Mouse (Mus musculus) hindbrain, embryonic 11.5 days (tissue): Measurements from ENCODE around the gene Rab11fip4. TPM values are rescaled to one million over a fixed set of nuclear protein-coding genes. Genes with fewer than 3 reads are reported as not detected.

Source experiments
- ATAC-seq: fragments of 200-750 bp; cut with Nextera tagmentation; 2 replicates; pipeline ENCODE4 v1.8.0; 2017; ENCODE audit warnings: mild to moderate bottlenecking, moderate TSS enrichment, moderate library complexity; ENCODE audit not compliant: low FRiP score
- DNase-seq: peaks from one replicate; pipeline ENCODE4 v3.0.0-alpha.2; 2015; ENCODE audit warnings: low spot score
- H3K27ac ChIP-seq: fragments of 300-500 bp; sonication (generic); 2 replicates; pipeline ENCODE4 v1.5.1; 2014; ENCODE audit warnings: mild to moderate bottlenecking, low read depth, low read length
- H3K27me3 ChIP-seq: fragments of 300-500 bp; sonication (generic); 2 replicates; pipeline ENCODE4 v1.6.1; 2014; ENCODE audit warnings: mild to moderate bottlenecking, low read length, moderate library complexity, mixed read lengths; ENCODE audit not compliant: control insufficient read depth, insufficient read depth
- H3K36me3 ChIP-seq: fragments of 300-500 bp; sonication (generic); 2 replicates; pipeline ENCODE4 v1.6.1; 2014; ENCODE audit warnings: mild to moderate bottlenecking, low read length, moderate library complexity, mixed read lengths; ENCODE audit not compliant: control insufficient read depth, insufficient read depth
- H3K4me1 ChIP-seq: fragments of 300-500 bp; sonication (generic); replicated peaks from 2 replicates; pipeline ENCODE4 v1.6.1; 2014; ENCODE audit warnings: low read length, mixed read lengths; ENCODE audit not compliant: control insufficient read depth, insufficient read depth
- H3K4me2 ChIP-seq: fragments of 300-500 bp; sonication (generic); replicated peaks from 2 replicates; pipeline ENCODE4 v1.6.1; 2014; ENCODE audit warnings: mild to moderate bottlenecking, low read depth, low read length
- H3K4me3 ChIP-seq: fragments of 300-500 bp; sonication (generic); 2 replicates; pipeline ENCODE4 v1.5.1; 2014; ENCODE audit warnings: low read depth, low read length
- H3K9ac ChIP-seq: fragments of 300-500 bp; sonication (generic); 2 replicates; pipeline ENCODE4 v1.6.1; 2014; ENCODE audit warnings: low read depth, low read length
- H3K9me3 ChIP-seq: fragments of 300-500 bp; sonication (generic); 2 replicates; pipeline ENCODE4 v1.6.1; 2016; ENCODE audit warnings: low read length; ENCODE audit not compliant: control insufficient read depth
- WGBS: fragments of 180-500 bp; shearing (Covaris S2); extraction: QIAGEN DNeasy Blood & Tissue Kit; methylation state at CpG from one replicate; pipeline ENCODE4 v1.1.7; 2014; 5-methylcytosine and 5-hydroxymethylcytosine counted together
- polyA plus RNA-seq: library from polyadenylated mRNA; unstranded; fragments of >200 nt; fragmentation: Nextera tagmentation; extraction: Ambion mirVana; gene quantifications from 2 replicates; pipeline ENCODE4 v1.2.1, GENCODE M21; 2014

The Rab11fip4 gene
- polyA plus RNA-seq, 1 experiment from 2014 or later: 11.5 TPM

DNA sequence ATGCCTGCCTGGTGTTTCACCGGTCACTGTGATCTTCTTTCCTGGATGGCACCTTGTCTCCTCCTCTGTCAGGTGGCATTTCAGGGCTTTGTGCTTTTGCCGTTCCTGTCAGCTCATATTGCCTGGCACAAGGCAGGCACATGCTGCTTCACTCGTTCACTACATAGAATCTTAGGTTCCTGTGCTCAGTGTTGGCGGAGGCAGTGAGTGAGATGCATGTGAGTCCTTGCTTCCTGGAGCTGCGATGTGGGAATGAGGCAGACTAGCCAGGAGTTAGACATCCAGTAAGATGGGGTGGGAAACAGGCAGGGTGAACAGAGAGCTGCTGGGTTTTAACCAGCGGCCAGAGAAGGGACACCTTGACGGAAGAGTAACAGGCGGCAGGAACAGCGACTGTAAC, 72.1 kb downstream of the Rab11fip4 start:
- Histone ChIP-seq H3K36me3 (no peaks in the 10 kb centered on the region), H3K27me3 (no peaks in the 10 kb centered on the region), H3K9ac (no peak overlapping the region), H3K27ac (no peak overlapping the region), H3K4me3 (no peak overlapping the region), H3K9me3 (no peaks in the 10 kb centered on the region), H3K4me2 (no peak overlapping the region), H3K4me1 (peaks cover 9% of the 10 kb centered on the region)
- no peak for ATAC-seq
- DNase-seq: no peak
- 90% methylated on average over 9 of the region's 9 CpGs for WGBS

DNA sequence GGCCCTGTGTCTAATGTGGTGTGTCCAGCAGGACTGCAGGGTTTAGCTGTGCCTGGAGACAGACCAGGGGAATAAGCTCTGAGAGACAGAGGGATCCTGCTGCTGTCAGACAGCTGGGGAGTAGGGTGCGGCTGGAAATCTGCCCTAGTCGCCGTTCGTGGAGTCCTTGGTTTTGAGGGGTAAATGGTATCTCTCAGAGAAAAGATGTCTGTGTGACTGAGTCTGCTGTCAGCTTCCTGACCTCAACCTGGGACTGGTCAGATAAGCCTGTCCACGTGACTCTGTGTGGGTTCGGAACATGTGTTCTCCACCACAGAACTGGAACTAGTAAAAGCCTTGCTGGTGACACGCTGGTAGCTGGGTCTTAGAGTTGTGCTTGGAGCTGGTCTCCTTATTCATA, 72.6 kb downstream of the Rab11fip4 start:
- no peak overlapping the region for H3K4me2 ChIP-seq
- no peaks in the 10 kb centered on the region for H3K36me3 ChIP-seq
- WGBS: 94% methylated on average over 7 of the region's 7 CpGs
- no peak overlapping the region for H3K27ac ChIP-seq
- H3K27me3 ChIP-seq: no peaks in the 10 kb centered on the region
- peaks cover 9% of the 10 kb centered on the region for H3K4me1 ChIP-seq
- H3K9ac ChIP-seq: no peak overlapping the region
- ATAC-seq (no peak), DNase-seq (no peak)
- no peaks in the 10 kb centered on the region for H3K9me3 ChIP-seq
- H3K4me3 ChIP-seq: no peak overlapping the region

GRCm38 (mm10) chr11:79666544-79666943, 75.5 kb downstream of the Rab11fip4 start:
- 91% methylated on average over 8 of the region's 8 CpGs for WGBS
- no peak overlapping the region for H3K4me3 ChIP-seq
- ATAC-seq (no peak), DNase-seq (no peak)
- H3K9me3 ChIP-seq: no peaks in the 10 kb centered on the region
- no peak overlapping the region for H3K27ac ChIP-seq
- H3K27me3 ChIP-seq: no peaks in the 10 kb centered on the region
- no peak overlapping the region for H3K9ac ChIP-seq
- H3K36me3 ChIP-seq: no peaks in the 10 kb centered on the region
- peaks cover 5% of the 10 kb centered on the region for H3K4me1 ChIP-seq
- H3K4me2 ChIP-seq: no peak overlapping the region

DNA sequence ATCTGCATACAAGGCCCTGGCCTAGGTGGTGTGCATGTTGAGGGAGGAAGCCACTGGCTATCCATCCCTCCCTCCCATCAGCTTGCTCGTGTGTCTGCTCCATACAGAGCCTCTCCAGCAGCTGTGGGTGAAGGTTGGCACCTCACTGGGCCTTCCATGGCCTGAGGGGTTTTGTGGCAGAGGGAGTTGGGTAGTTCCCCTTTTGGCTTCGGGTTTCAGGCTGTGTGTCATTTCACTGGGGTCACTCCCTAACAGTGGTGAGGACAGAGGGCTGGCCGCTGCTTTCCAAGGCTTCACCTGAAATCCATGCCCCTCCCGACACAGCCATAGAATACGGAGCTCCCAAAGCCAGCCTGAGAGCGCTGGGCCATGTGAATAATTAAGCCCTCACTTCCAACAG, 78.2 kb downstream of the Rab11fip4 start:
- H3K27me3 ChIP-seq: no peaks in the 10 kb centered on the region
- 66% methylated on average over 6 of the region's 6 CpGs for WGBS
- no peak for DNase-seq
- H3K9ac ChIP-seq: no peak overlapping the region
- H3K4me2 ChIP-seq: no peak overlapping the region
- H3K4me3 ChIP-seq: no peak overlapping the region
- no peak for ATAC-seq
- no peak overlapping the region for H3K27ac ChIP-seq
- H3K4me1 ChIP-seq: no peaks in the 10 kb centered on the region
- no peaks in the 10 kb centered on the region for H3K9me3 ChIP-seq
- H3K36me3 ChIP-seq: no peaks in the 10 kb centered on the region

DNA sequence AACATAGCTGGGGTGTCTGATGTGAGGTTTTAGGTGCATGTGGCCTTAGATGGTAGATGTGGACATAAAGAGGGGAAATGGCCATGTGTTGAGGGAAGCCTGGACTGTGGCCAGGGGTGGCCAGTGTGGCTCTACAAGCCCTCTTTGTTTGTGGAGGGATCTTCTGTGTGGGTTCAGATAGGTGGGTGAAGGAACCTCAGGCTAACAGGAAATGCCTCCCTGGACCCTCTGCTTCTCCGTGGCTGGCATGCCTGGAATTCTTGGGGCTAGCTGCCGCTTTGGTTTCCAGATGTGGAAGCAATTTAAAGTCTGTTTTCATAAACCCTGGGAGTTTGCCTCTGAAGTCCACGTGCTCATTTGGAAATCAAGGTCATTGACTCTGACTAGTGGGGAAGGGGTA, 78.9 kb downstream of the Rab11fip4 start:
- Histone ChIP-seq H3K9ac (no peak overlapping the region), H3K4me1 (0 out of 2 replicates have a peak, but pooled peaks cover under 1% of the 10 kb centered on the region), H3K27ac (peak overlapping the region; percentile 43; the same call in 1 of the 2 replicates), H3K27me3 (no peaks in the 10 kb centered on the region), H3K9me3 (no peaks in the 10 kb centered on the region), H3K36me3 (no peaks in the 10 kb centered on the region), H3K4me3 (no peak overlapping the region), H3K4me2 (no peak overlapping the region)
- DNase-seq (no peak), ATAC-seq (no peak)
- WGBS: 61% methylated on average over 3 of the region's 3 CpGs

GRCm38 (mm10) chr11:79670411-79670945, 79.5 kb downstream of the Rab11fip4 start:
- ATAC-seq: no peak
- no peak overlapping the region for H3K4me3 ChIP-seq
- no peak overlapping the region for H3K4me2 ChIP-seq
- peak overlapping the region; percentile 43; the same call in 1 of the 2 replicates for H3K27ac ChIP-seq
- H3K27me3 ChIP-seq: no peaks in the 10 kb centered on the region
- no peaks in the 10 kb centered on the region for H3K9me3 ChIP-seq
- WGBS: 76% methylated on average over 7 of the region's 7 CpGs
- H3K9ac ChIP-seq: no peak overlapping the region
- no peak for DNase-seq
- H3K4me1 ChIP-seq: 0 out of 2 replicates have a peak, but pooled peaks cover 3% of the 10 kb centered on the region
- no peaks in the 10 kb centered on the region for H3K36me3 ChIP-seq

DNA sequence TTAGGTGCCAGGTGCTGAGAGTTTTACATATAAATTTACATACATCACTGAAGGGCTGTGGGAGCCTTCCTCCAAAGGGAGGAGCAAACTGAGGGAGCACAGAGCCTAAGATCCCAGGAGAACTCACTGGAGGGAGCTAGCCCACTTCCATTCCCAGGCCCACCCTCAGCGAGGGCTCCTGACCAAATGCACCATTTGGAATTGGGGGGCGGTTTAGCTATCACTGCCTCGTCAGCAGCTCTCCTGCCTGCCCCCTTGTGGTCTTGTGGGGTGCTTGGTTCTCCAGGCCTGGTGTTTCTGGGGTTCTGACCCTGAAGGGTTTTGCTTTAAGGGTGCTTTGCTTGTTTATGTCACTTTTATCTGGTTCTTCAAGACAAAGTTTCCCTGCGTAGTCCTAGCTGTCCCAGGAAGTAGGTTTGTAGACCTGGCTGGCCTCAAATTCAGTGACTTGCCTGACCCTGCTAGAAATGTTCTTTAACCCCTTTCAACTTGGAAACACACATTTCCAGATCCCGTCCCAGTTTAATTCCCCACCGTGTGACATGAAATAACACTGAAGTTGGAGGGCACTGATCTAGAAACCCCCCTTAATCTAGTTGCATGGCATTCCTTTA, 80.8 kb downstream of the Rab11fip4 start:
- H3K4me2 ChIP-seq: no peak overlapping the region
- ATAC-seq (no peak), DNase-seq (peak; percentile 36)
- no peak overlapping the region for H3K9ac ChIP-seq
- H3K27ac ChIP-seq: no peak overlapping the region
- no peaks in the 10 kb centered on the region for H3K36me3 ChIP-seq
- H3K9me3 ChIP-seq: no peaks in the 10 kb centered on the region
- no peak overlapping the region for H3K4me3 ChIP-seq
- 0 out of 2 replicates have a peak, but pooled peaks cover 3% of the 10 kb centered on the region for H3K4me1 ChIP-seq
- 49% methylated on average over 6 of the region's 6 CpGs for WGBS
- H3K27me3 ChIP-seq: no peaks in the 10 kb centered on the region

- 0 out of 2 replicates have a peak, but pooled peaks cover 3% of the 10 kb centered on the region for H3K4me1 ChIP-seq
Observed at GRCm38 (mm10) chr11:79673072-79673471, 82.1 kb downstream of the Rab11fip4 start.

DNA sequence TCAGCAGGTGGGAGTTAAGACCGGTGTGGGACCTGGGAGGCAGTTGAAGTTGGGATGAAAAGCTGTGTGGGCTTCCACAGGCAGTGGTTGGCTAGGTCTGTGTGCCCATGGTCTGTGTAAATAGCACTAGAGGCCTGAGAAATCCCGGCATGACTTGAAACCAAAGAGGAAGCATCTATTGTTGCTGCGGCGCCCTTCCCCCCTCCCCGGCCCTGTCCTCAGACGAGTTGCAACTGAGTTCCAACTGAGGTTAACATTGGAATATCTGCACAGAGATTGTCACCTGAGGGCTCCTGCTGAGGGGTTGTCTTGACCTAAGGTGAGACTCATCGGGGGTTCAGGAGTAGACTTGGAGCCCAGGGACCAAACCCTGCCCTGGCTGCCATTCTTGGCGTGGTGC, 82.7 kb downstream of the Rab11fip4 start:
- 61% methylated on average over 8 of the region's 8 CpGs for WGBS
- no peak overlapping the region for H3K27ac ChIP-seq
- no peak overlapping the region for H3K4me3 ChIP-seq
- no peak overlapping the region for H3K4me2 ChIP-seq
- ATAC-seq (no peak), DNase-seq (no peak)
- no peaks in the 10 kb centered on the region for H3K36me3 ChIP-seq
- H3K9ac ChIP-seq: no peak overlapping the region
- H3K27me3 ChIP-seq: no peaks in the 10 kb centered on the region
- H3K9me3 ChIP-seq: no peaks in the 10 kb centered on the region
- 0 out of 2 replicates have a peak, but pooled peaks cover 3% of the 10 kb centered on the region for H3K4me1 ChIP-seq

More at GRCm38 (mm10) chr11:79673072-79673471, 82.1 kb downstream of the Rab11fip4 start:
- no peak overlapping the region for H3K4me2 ChIP-seq
- no peak overlapping the region for H3K4me3 ChIP-seq
- H3K9me3 ChIP-seq: no peaks in the 10 kb centered on the region
- H3K27me3 ChIP-seq: no peaks in the 10 kb centered on the region
- DNase-seq (no peak), ATAC-seq (no peak)
- H3K9ac ChIP-seq: no peak overlapping the region
- no peak overlapping the region for H3K27ac ChIP-seq
- H3K36me3 ChIP-seq: no peaks in the 10 kb centered on the region
- 85% methylated on average over 5 of the region's 5 CpGs for WGBS
